Mouse (Mus musculus): ENCODE data around the gene Pcsk4.

GRCm38 (mm10) chr10:80294311-80294710 is 35.0 kb downstream of the Pcsk4 start:
- TF ChIP-seq GATA1 (IDR thresholded peaks at IDR 0.05; ENCODE audit: borderline replicate concordance, low read length), result no peak
- TF ChIP-seq FLI1 (IDR thresholded peaks at IDR 0.05; ENCODE audit: low read length), result no peak

All from megakaryocyte, embryonic 14.5 days (primary cell).